Mouse (Mus musculus) liver, adult (tissue): ENCODE measurements at regions not wholly inside any gene's neighbourhood (a gene's known extent, or its start where the extent isn't known, plus 50 kb on each side); places are given as distances from the start of the nearest gene placed in this dataset.

ENCODE experiments used
- GATA4 ChIP-seq: IDR thresholded peaks from 2 replicates; pipeline ENCODE4 v1.6.1; 2014; ENCODE audit warnings: mild to moderate bottlenecking, low read length; ENCODE audit not compliant: insufficient replicate concordance

- TF ChIP-seq GATA4: no peak
These were observed 459.6 kb downstream of the Ets1 start for GRCm38 (mm10) chr9:33095654-33096053.

GRCm38 (mm10) chr9:33101206-33101605 is 465.2 kb downstream of the Ets1 start:
- TF ChIP-seq GATA4: peak; percentile 98; the same call in 1 of the 2 replicates

GRCm38 (mm10) chr9:33104623-33105074 is 468.6 kb downstream of the Ets1 start:
- no peak for TF ChIP-seq GATA4

- no peak for TF ChIP-seq GATA4
These were observed 487.8 kb downstream of the Ets1 start for GRCm38 (mm10) chr9:33123841-33124240.

GRCm38 (mm10) chr9:33152186-33152585 is 516.2 kb downstream of the Ets1 start:
- TF ChIP-seq GATA4: no peak

GRCm38 (mm10) chr9:33168159-33168558 is 532.1 kb downstream of the Ets1 start:
- TF ChIP-seq GATA4: no peak

GRCm38 (mm10) chr9:33180066-33180465 is 544.0 kb downstream of the Ets1 start:
- no peak for TF ChIP-seq GATA4

- TF ChIP-seq GATA4: no peak
These were observed 551.2 kb downstream of the Ets1 start for GRCm38 (mm10) chr9:33187187-33187586.

GRCm38 (mm10) chr9:33209083-33209482 is 573.1 kb downstream of the Ets1 start:
- TF ChIP-seq GATA4: no peak

- no peak for TF ChIP-seq GATA4
These were observed 578.5 kb downstream of the Ets1 start for GRCm38 (mm10) chr9:33214523-33214922.

- TF ChIP-seq GATA4: no peak
These were observed 585.0 kb downstream of the Ets1 start for GRCm38 (mm10) chr9:33220981-33221380.

- TF ChIP-seq GATA4: no peak
These were observed 586.2 kb downstream of the Ets1 start for GRCm38 (mm10) chr9:33222066-33222805.

GRCm38 (mm10) chr9:33233699-33234131 is 597.7 kb downstream of the Ets1 start:
- no peak for TF ChIP-seq GATA4

- TF ChIP-seq GATA4: no peak
These were observed 602.2 kb downstream of the Ets1 start for GRCm38 (mm10) chr9:33238190-33238589.

- TF ChIP-seq GATA4: no peak
These were observed 602.8 kb downstream of the Ets1 start for GRCm38 (mm10) chr9:33238846-33239245.

GRCm38 (mm10) chr9:33240506-33240905 is 604.5 kb downstream of the Ets1 start:
- TF ChIP-seq GATA4: no peak
